Mouse (Mus musculus) hindbrain, postnatal 0 days (tissue): ENCODE data around the gene Itk. TPM values are rescaled to one million over a fixed set of nuclear protein-coding genes. Genes with fewer than 3 reads are reported as not detected.

Experiments
- ATAC-seq: fragments of 200-750 bp; cut with Nextera tagmentation; 2 replicates; pipeline ENCODE4 v1.8.0; 2017; ENCODE audit warnings: mild to moderate bottlenecking, moderate TSS enrichment, moderate library complexity
- DNase-seq: peaks from one replicate; pipeline ENCODE4 v3.0.0-alpha.2; 2015; ENCODE audit warnings: low spot score
- H3K27ac ChIP-seq: fragments of 300-500 bp; sonication (generic); 2 replicates; pipeline ENCODE4 v1.5.1; 2014; ENCODE audit warnings: mild to moderate bottlenecking
- H3K27me3 ChIP-seq: fragments of 300-500 bp; sonication (generic); 2 replicates; pipeline ENCODE4 v1.6.1; 2014; ENCODE audit warnings: low read length, mixed read lengths; ENCODE audit not compliant: insufficient read depth
- H3K36me3 ChIP-seq: fragments of 300-500 bp; sonication (generic); 2 replicates; pipeline ENCODE4 v1.6.1; 2014; ENCODE audit warnings: low read length, mixed read lengths; ENCODE audit not compliant: insufficient read depth
- H3K4me1 ChIP-seq: fragments of 300-500 bp; sonication (generic); 2 replicates; pipeline ENCODE4 v1.6.1; 2014; ENCODE audit warnings: antibody characterized with exemption, low read length, mixed read lengths; ENCODE audit not compliant: insufficient read depth
- H3K4me2 ChIP-seq: fragments of 300-500 bp; sonication (generic); 2 replicates; pipeline ENCODE4 v1.6.1; 2014; ENCODE audit warnings: low read depth, mild to moderate bottlenecking, low read length, moderate library complexity, mixed read lengths
- H3K4me3 ChIP-seq: fragments of 300-500 bp; sonication (generic); 2 replicates; pipeline ENCODE4 v1.5.1; 2014; ENCODE audit warnings: low read length
- H3K9ac ChIP-seq: fragments of 300-500 bp; sonication (generic); replicated peaks from 2 replicates; pipeline ENCODE4 v1.6.1; 2014; ENCODE audit warnings: mild to moderate bottlenecking, low read length, moderate library complexity, mixed read lengths
- H3K9me3 ChIP-seq: fragments of 300-500 bp; sonication (generic); 2 replicates; pipeline ENCODE4 v1.6.1; 2016; ENCODE audit warnings: low read length, mixed read lengths
- CTCF ChIP-seq: IDR thresholded peaks from 2 replicates; pipeline ENCODE4 v1.5.1; 2016; ENCODE audit warnings: antibody characterized with exemption, control low read depth, low read depth
- WGBS: fragments of 180-500 bp; shearing (Covaris S2); extraction: QIAGEN DNeasy Blood & Tissue Kit; methylation state at CpG from one replicate; pipeline ENCODE4 v1.1.7; 2014; 5-methylcytosine and 5-hydroxymethylcytosine counted together
- polyA plus RNA-seq: library from polyadenylated mRNA; unstranded; fragments of >200 nt; fragmentation: Nextera tagmentation; extraction: Ambion mirVana; gene quantifications from 2 replicates; pipeline ENCODE4 v1.2.1, GENCODE M21; 2015
- total RNA-seq: library from RNA; depleted of rRNA; stranded (reverse); fragments of >200 nt; gene quantifications from 2 replicates; pipeline ENCODE4 v1.2.3, GENCODE M21; 2014

Itk gene
- total and polyA plus RNA-seq, 2 experiments from 2014 or later = 0.04 TPM; not detected in 1

- TF ChIP-seq CTCF = no peak
- Histone ChIP-seq H3K9me3 (no peaks in the 10 kb centered on the region), H3K4me3 (no peak overlapping the region), H3K4me1 (no peaks in the 10 kb centered on the region), H3K36me3 (no peaks in the 10 kb centered on the region), H3K27me3 (no peaks in the 10 kb centered on the region), H3K4me2 (no peak overlapping the region), H3K9ac (no peak overlapping the region), H3K27ac (no peak overlapping the region)
- WGBS = 86% methylated on average over 8 of the region's 8 CpGs
- ATAC-seq = no peak
- no peak for DNase-seq
Observed at GRCm38 (mm10) chr11:46372331-46372953, 16.9 kb downstream of the Itk start.

- H3K4me1 ChIP-seq = no peaks in the 10 kb centered on the region
- WGBS = 90% methylated on average over 8 of the region's 8 CpGs
- DNase-seq (no peak), ATAC-seq (no peak)
- no peak overlapping the region for H3K27ac ChIP-seq
- H3K4me2 ChIP-seq = no peak overlapping the region
- H3K9me3 ChIP-seq = no peaks in the 10 kb centered on the region
- TF ChIP-seq CTCF = no peak
- no peak overlapping the region for H3K9ac ChIP-seq
- H3K4me3 ChIP-seq = no peak overlapping the region
- no peaks in the 10 kb centered on the region for H3K36me3 ChIP-seq
- H3K27me3 ChIP-seq = no peaks in the 10 kb centered on the region
Observed at GRCm38 (mm10) chr11:46371250-46371649, 18.1 kb downstream of the Itk start.

GRCm38 (mm10) chr11:46370457-46370856, 18.9 kb downstream of the Itk start:
- H3K36me3 ChIP-seq = no peaks in the 10 kb centered on the region
- H3K27ac ChIP-seq = no peak overlapping the region
- H3K9ac ChIP-seq = no peak overlapping the region
- ATAC-seq (no peak), DNase-seq (no peak)
- H3K4me3 ChIP-seq = no peak overlapping the region
- no peaks in the 10 kb centered on the region for H3K27me3 ChIP-seq
- TF ChIP-seq CTCF = no peak
- H3K4me2 ChIP-seq = no peak overlapping the region
- H3K9me3 ChIP-seq = no peaks in the 10 kb centered on the region
- WGBS = 86% methylated on average over 4 of the region's 4 CpGs
- H3K4me1 ChIP-seq = no peaks in the 10 kb centered on the region

GRCm38 (mm10) chr11:46366357-46366756, 23.0 kb downstream of the Itk start:
- no peaks in the 10 kb centered on the region for H3K27me3 ChIP-seq
- H3K4me2 ChIP-seq = no peak overlapping the region
- ATAC-seq = no peak
- no peak for DNase-seq
- H3K36me3 ChIP-seq = no peaks in the 10 kb centered on the region
- H3K4me1 ChIP-seq = no peaks in the 10 kb centered on the region
- no peak for TF ChIP-seq CTCF
- H3K27ac ChIP-seq = no peak overlapping the region
- H3K9ac ChIP-seq = no peak overlapping the region
- 74% methylated on average over 3 of the region's 3 CpGs for WGBS
- H3K4me3 ChIP-seq = no peak overlapping the region
- H3K9me3 ChIP-seq = no peaks in the 10 kb centered on the region

- Histone ChIP-seq H3K9ac (no peak overlapping the region), H3K27me3 (no peaks in the 10 kb centered on the region), H3K4me3 (no peak overlapping the region), H3K9me3 (no peaks in the 10 kb centered on the region), H3K36me3 (no peaks in the 10 kb centered on the region), H3K4me2 (no peak overlapping the region), H3K4me1 (no peaks in the 10 kb centered on the region), H3K27ac (no peak overlapping the region)
- no peak for TF ChIP-seq CTCF
- no peak for ATAC-seq
- WGBS = 82% methylated on average over 5 of the region's 5 CpGs
- no peak for DNase-seq
Observed at GRCm38 (mm10) chr11:46365744-46366143, 23.6 kb downstream of the Itk start.

GRCm38 (mm10) chr11:46363864-46364263, 25.5 kb downstream of the Itk start:
- 94% methylated on average over 9 of the region's 9 CpGs for WGBS
- DNase-seq (no peak), ATAC-seq (no peak)
- no peak for TF ChIP-seq CTCF
- no peaks in the 10 kb centered on the region for H3K4me1 ChIP-seq
- no peaks in the 10 kb centered on the region for H3K36me3 ChIP-seq
- H3K4me2 ChIP-seq = no peak overlapping the region
- no peak overlapping the region for H3K27ac ChIP-seq
- no peaks in the 10 kb centered on the region for H3K27me3 ChIP-seq
- H3K4me3 ChIP-seq = no peak overlapping the region
- no peak overlapping the region for H3K9ac ChIP-seq
- H3K9me3 ChIP-seq = no peaks in the 10 kb centered on the region
